Mouse (Mus musculus): ENCODE measurements around the gene Ifrd2.

GRCm38 (mm10) chr9:107568331-107569261 is 18.8 kb upstream of the Ifrd2 start:
- no peak for TF ChIP-seq CTCF (IDR thresholded peaks at IDR 0.05; ENCODE audit: borderline replicate concordance, insufficient read depth, low read length)
- TF ChIP-seq POLR2A (IDR thresholded peaks at IDR 0.05; ENCODE audit: low read depth, low read length) = peak; percentile 68
